Mouse (Mus musculus) urinary bladder, postnatal 10 days (tissue): ENCODE measurements around the gene Actn4.

ENCODE experiments used
- DNase-seq: peaks from one replicate; pipeline ENCODE4 v3.0.0; 2022; ENCODE audit warnings: low spot score

The Actn4 gene

GRCm38 (mm10) chr7:28961927-28962670 is at the start of gene Actn4:
Actn4 (minus strand) TSS chr7:28962340.
- DNase-seq, result peak; percentile 98

GRCm38 (mm10) chr7:29008714-29009113 is 46.6 kb upstream of the Actn4 start:
- DNase-seq, result no peak

- DNase-seq, result no peak
These were observed 46.0 kb upstream of the Actn4 start for GRCm38 (mm10) chr7:29008171-29008570.

GRCm38 (mm10) chr7:29007224-29008101 is 45.3 kb upstream of the Actn4 start:
- DNase-seq, result no peak

- no peak for DNase-seq
These were observed 38.8 kb upstream of the Actn4 start for GRCm38 (mm10) chr7:29000651-29001605.

GRCm38 (mm10) chr7:28993402-28993801 is 31.3 kb upstream of the Actn4 start:
- DNase-seq, result no peak

GRCm38 (mm10) chr7:28992997-28993396 is 30.9 kb upstream of the Actn4 start:
- DNase-seq, result no peak

GRCm38 (mm10) chr7:28991616-28992015 is 29.5 kb upstream of the Actn4 start:
- DNase-seq, result no peak

GRCm38 (mm10) chr7:28990766-28991273 is 28.7 kb upstream of the Actn4 start:
- no peak for DNase-seq

- no peak for DNase-seq
These were observed 23.1 kb upstream of the Actn4 start for GRCm38 (mm10) chr7:28985207-28985606.

- no peak for DNase-seq
These were observed 22.3 kb upstream of the Actn4 start for GRCm38 (mm10) chr7:28984452-28984851.

- DNase-seq, result no peak
These were observed 21.7 kb upstream of the Actn4 start for GRCm38 (mm10) chr7:28983849-28984248.

- DNase-seq, result no peak
These were observed 21.0 kb upstream of the Actn4 start for GRCm38 (mm10) chr7:28983141-28983564.

- DNase-seq, result no peak
These were observed 20.3 kb upstream of the Actn4 start for GRCm38 (mm10) chr7:28982274-28983013.

GRCm38 (mm10) chr7:28981651-28982273 is 19.6 kb upstream of the Actn4 start, which contains the start of the genes Eif3k and Map4k1:
Eif3k (minus strand) TSS chr7:28981864.
Map4k1 (plus strand) TSS chr7:28982050.
- DNase-seq, result peak; percentile 81

GRCm38 (mm10) chr7:28977556-28977955 is 15.4 kb upstream of the Actn4 start:
- no peak for DNase-seq

GRCm38 (mm10) chr7:28973025-28973424 is 10.9 kb upstream of the Actn4 start:
- no peak for DNase-seq

- DNase-seq, result peak; percentile 56
These were observed 10.4 kb upstream of the Actn4 start for GRCm38 (mm10) chr7:28972542-28972985.

GRCm38 (mm10) chr7:28971770-28972269 is 9.7 kb upstream of the Actn4 start:
- DNase-seq, result no peak

GRCm38 (mm10) chr7:28971029-28971428 is 8.9 kb upstream of the Actn4 start:
- DNase-seq, result no peak
